In the genomic region with DNA sequence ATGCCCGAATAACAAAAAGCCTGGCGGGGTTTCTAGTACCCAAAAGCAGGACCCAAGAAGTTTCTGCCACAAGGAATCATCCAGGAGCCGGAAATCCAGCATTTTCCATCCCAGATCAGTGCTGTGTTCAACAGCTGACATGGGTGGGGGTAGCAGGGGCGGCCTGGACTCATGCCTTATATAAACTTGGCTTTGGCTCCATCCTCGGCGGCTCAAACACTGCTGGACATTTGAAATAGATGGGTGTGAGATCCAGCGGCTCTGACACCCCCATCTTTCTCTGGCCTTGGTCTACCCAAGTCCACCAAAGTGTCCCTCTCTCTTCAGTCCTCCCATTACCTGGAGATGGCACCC, we compare ENCODE assay signal across 8 mouse cellular contexts.
DNase-seq lines count a peak whose midpoint lies in the region; ATAC-seq lines count a peak whose summit lies in the region.

No protein-coding gene starts in this region.

- ATAC-seq in kidney, embryonic 16.5 days (ENCODE audit: low FRiP score, low TSS enrichment), result peak; percentile 51; the same call in 1 of the 2 replicates
- ATAC-seq in forebrain, embryonic 12.5 days (ENCODE audit: low FRiP score), result peak; percentile 52
- peak; percentile 41; the same call in 1 of the 2 replicates for ATAC-seq in limb, embryonic 15.5 days (ENCODE audit: insufficient number of reproducible peaks, low FRiP score, low TSS enrichment, low read depth)
- ATAC-seq in neural tube, embryonic 13.5 days (ENCODE audit: low read depth), result peak; percentile 48
- ATAC-seq in inflammation-experienced regulatory T-cells, adult 6 months, result no peak
- ATAC-seq in erythroid progenitor cell, adult 5-6 weeks (replicated peaks; ENCODE audit: low FRiP score, poor library complexity, severe bottlenecking), result no peak

- H3K36me3 ChIP-seq in kidney, embryonic 16.5 days (ENCODE audit: insufficient read depth, low read length), result no peaks in the 10 kb centered on the region
- no peaks in the 10 kb centered on the region for H3K36me3 ChIP-seq in forebrain, embryonic 12.5 days (replicated peaks)
- no peaks in the 10 kb centered on the region for H3K36me3 ChIP-seq in limb, embryonic 15.5 days
- H3K36me3 ChIP-seq in neural tube, embryonic 13.5 days, result no peaks in the 10 kb centered on the region

- peak overlapping the region; percentile 57 for H3K4me3 ChIP-seq in kidney, embryonic 16.5 days (ENCODE audit: low read length)
- H3K4me3 ChIP-seq in forebrain, embryonic 12.5 days (replicated peaks), result peak overlapping the region; percentile 50
- peak overlapping the region; percentile 47 for H3K4me3 ChIP-seq in limb, embryonic 15.5 days
- H3K4me3 ChIP-seq in neural tube, embryonic 13.5 days, result peak overlapping the region; percentile 50

- peak overlapping the region; percentile 70 for H3K9ac ChIP-seq in kidney, embryonic 16.5 days (replicated peaks; ENCODE audit: low read length)
- peak overlapping the region; percentile 61 for H3K9ac ChIP-seq in forebrain, embryonic 12.5 days
- peak overlapping the region; percentile 50 for H3K9ac ChIP-seq in limb, embryonic 15.5 days
- peak overlapping the region; percentile 74 for H3K9ac ChIP-seq in neural tube, embryonic 13.5 days

- 8% methylated on average over 7 of the region's 7 CpGs for WGBS in kidney, embryonic 16.5 days
- WGBS in forebrain, embryonic 12.5 days, result 7% methylated on average over 7 of the region's 7 CpGs
- 10% methylated on average over 7 of the region's 7 CpGs for WGBS in limb, embryonic 15.5 days
- WGBS in neural tube, embryonic 13.5 days, result 5% methylated on average over 7 of the region's 7 CpGs

- no peak overlapping the region for H3K27ac ChIP-seq in kidney, embryonic 16.5 days (ENCODE audit: low read length)
- H3K27ac ChIP-seq in forebrain, embryonic 12.5 days, result 0 out of 2 replicates have a peak overlapping the region, but pooled peaks have one; percentile 8
- H3K27ac ChIP-seq in limb, embryonic 15.5 days, result peak overlapping the region; percentile 71
- H3K27ac ChIP-seq in neural tube, embryonic 13.5 days (replicated peaks), result 0 out of 2 replicates have a peak overlapping the region, but pooled peaks have one; percentile 13

- no peaks in the 10 kb centered on the region for H3K9me3 ChIP-seq in kidney, embryonic 16.5 days (ENCODE audit: low read length)
- no peaks in the 10 kb centered on the region for H3K9me3 ChIP-seq in forebrain, embryonic 12.5 days
- H3K9me3 ChIP-seq in limb, embryonic 15.5 days, result no peaks in the 10 kb centered on the region
- H3K9me3 ChIP-seq in neural tube, embryonic 13.5 days, result no peaks in the 10 kb centered on the region

- DNase-seq in kidney, postnatal 4 days, result no peak
- no peak for DNase-seq in gastrocnemius, postnatal 25 days

- peaks cover 11% of the 10 kb centered on the region; the same call in 1 of the 2 replicates for H3K27me3 ChIP-seq in kidney, embryonic 16.5 days (ENCODE audit: insufficient read depth, low read length)
- H3K27me3 ChIP-seq in forebrain, embryonic 12.5 days, result peaks cover 26% of the 10 kb centered on the region
- no peaks in the 10 kb centered on the region for H3K27me3 ChIP-seq in limb, embryonic 15.5 days
- no peaks in the 10 kb centered on the region for H3K27me3 ChIP-seq in neural tube, embryonic 13.5 days

- H3K4me2 ChIP-seq in kidney, embryonic 16.5 days (replicated peaks; ENCODE audit: low read depth, low read length), result peak overlapping the region; percentile 80
- H3K4me2 ChIP-seq in forebrain, embryonic 12.5 days, result peak overlapping the region; percentile 71
- H3K4me2 ChIP-seq in limb, embryonic 15.5 days, result peak overlapping the region; percentile 63
- H3K4me2 ChIP-seq in neural tube, embryonic 13.5 days, result peak overlapping the region; percentile 71

- H3K4me1 ChIP-seq in kidney, embryonic 16.5 days (ENCODE audit: insufficient read depth, low read length), result peaks cover 14% of the 10 kb centered on the region; the same call in 1 of the 2 replicates
- peaks cover 24% of the 10 kb centered on the region for H3K4me1 ChIP-seq in forebrain, embryonic 12.5 days
- H3K4me1 ChIP-seq in limb, embryonic 15.5 days, result peaks cover 11% of the 10 kb centered on the region
- H3K4me1 ChIP-seq in neural tube, embryonic 13.5 days (replicated peaks), result peaks cover 20% of the 10 kb centered on the region; the same call in 1 of the 2 replicates

Comparison
In these comparisons a context has a peak if more than half of its experiments do, and no peak if none do; other contexts are left out.
1. ATAC-seq: peak in kidney, embryonic 16.5 days (single experiment), forebrain, embryonic 12.5 days (single experiment), limb, embryonic 15.5 days (single experiment) and neural tube, embryonic 13.5 days (single experiment); none in inflammation-experienced regulatory T-cells, adult 6 months (single experiment) and erythroid progenitor cell, adult 5-6 weeks (single experiment).
2. Peak in every context shown above with its lines, with median percentiles within 50 percentile points of each other: H3K4me2 ChIP-seq, H3K4me3 ChIP-seq and H3K9ac ChIP-seq.